Mouse (Mus musculus) urinary bladder, postnatal 4 days (tissue): ENCODE results near the gene Cry2.

Experiments
- DNase-seq, 2 experiments: peaks; one replicate each; pipeline ENCODE4 v3.0.0; 2021 to 2022; ENCODE audit warnings: low spot score in 2 of 2

The Cry2 gene

GRCm38 (mm10) chr2:92388891-92389641 lies 44.8 kb downstream of the Cry2 start:
- peak; percentile 85 to 87 for DNase-seq

GRCm38 (mm10) chr2:92388081-92388517 lies 45.7 kb downstream of the Cry2 start:
- no peak for DNase-seq

- DNase-seq, result no peak
Measured at GRCm38 (mm10) chr2:92387646-92388045, 46.2 kb downstream of the Cry2 start.

- no peak for DNase-seq
Measured at GRCm38 (mm10) chr2:92386821-92387570, 46.8 kb downstream of the Cry2 start.

GRCm38 (mm10) chr2:92385113-92386051 lies 48.5 kb downstream of the Cry2 start:
- no peak for DNase-seq

- no peak for DNase-seq
Measured at GRCm38 (mm10) chr2:92384101-92384500, 49.7 kb downstream of the Cry2 start.

- no peak for DNase-seq
Measured at GRCm38 (mm10) chr2:92382759-92383158, 51.1 kb downstream of the Cry2 start.

- no peak for DNase-seq
Measured at GRCm38 (mm10) chr2:92381901-92382588, 51.8 kb downstream of the Cry2 start, which contains the start of gene 1700029I15Rik. TSS of gene 1700029I15Rik (plus strand) at chr2:92382538.

DNA sequence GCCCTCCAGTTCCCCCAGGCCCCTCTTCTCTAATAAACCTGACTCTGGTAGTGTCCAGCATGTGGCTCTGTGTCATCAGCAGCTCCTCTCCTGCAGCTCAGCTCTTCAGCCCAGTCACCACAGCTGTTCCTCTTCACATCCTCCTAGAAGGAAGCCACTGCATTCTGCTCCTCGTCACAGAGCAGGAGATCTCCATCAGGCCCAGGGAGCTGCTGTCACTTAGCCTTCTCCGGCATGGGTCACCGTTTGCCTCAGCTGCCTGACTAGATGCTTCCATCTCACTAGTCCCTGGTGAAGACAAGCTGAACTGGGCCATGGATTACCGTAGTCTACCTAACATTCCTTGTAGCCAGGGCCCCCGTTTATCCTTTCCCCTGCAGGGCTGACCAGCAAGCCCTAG lies 52.7 kb downstream of the Cry2 start:
- DNase-seq, result no peak

DNA sequence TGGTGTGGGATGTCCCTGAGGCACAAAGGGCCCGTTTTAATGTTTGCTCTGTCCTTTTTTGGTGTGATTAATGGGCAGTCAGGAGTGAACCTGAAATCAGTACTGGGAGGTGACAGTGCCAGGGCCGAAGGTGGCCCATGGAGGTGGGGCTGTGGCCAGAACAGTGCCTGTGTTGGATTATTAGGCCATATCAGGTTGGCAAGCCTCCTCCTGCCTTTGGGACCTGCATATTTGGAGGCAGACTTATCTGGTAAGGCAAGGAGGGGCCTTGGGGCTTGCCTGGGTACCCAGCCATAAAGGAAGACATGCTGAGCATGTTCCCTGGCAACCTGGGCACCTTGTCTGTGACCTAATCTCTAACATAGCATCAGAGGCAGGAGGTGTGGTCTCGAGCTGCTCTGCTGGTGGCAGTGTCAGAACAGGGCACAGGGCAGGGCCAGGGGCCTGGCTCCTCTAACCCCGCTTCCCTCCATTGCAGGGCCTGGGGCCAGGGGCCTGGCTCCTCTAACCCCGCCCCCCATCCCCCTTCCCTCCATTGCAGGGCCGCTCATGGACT lies 53.3 kb downstream of the Cry2 start:
- DNase-seq, result no peak

DNA sequence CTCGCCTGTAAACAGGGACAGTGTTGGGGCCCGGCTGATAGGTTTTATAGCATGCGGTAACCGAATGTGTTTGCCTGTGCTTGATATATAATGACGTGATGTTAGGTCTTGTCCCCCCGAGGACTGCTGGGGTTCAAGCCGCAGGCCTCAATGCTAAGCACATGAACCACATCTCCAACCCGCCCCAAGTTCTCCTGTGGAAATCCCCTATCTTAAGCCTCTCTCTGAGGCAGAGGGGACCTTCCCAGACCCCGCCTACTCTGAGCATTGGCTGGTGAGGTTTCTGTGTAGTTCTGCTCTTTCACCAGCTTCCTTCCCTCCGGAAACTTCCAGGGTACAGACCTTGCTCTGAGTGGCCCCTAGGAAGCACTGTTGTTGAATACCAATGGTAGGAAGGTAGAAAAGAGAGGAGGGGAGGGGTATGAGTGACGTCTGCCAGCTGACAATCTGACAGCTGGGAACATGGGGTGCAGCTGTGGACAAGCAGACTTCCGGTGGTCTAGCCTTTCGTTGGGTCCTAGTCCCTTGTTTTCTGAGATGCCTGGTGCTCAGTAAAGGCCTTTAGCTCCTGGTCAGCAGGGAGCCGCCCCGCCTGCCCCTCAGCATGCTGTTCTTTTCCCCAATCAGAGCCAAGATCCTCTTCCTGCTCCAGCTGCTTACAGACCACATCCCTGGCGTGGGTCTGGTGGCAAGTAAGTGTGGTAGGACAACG lies 53.9 kb downstream of the Cry2 start:
- no peak for DNase-seq

- no peak for DNase-seq
Measured at GRCm38 (mm10) chr2:92377320-92377719, 56.5 kb downstream of the Cry2 start.

- no peak for DNase-seq
Measured at GRCm38 (mm10) chr2:92376300-92376699, 57.5 kb downstream of the Cry2 start.

DNA sequence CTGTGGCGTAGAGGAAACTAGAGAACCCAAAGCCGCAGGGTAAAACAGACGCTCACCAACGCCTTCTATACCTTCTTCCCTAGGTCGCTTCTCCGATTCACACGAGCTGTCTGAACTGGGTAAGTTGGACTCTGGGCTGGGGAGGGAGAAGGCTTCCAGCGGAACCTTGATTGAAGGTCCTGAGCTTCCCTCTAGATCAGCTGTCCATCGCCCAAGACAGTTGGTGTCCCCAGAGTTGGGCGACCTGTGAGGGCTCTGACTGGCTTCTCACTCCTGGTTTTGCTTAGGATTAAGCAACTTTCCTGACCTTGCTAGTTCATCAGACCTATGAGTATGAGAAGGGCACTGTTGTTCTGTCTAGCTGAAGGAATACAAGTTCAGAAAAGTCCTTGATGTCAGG lies 58.1 kb downstream of the Cry2 start:
- DNase-seq, result no peak

DNA sequence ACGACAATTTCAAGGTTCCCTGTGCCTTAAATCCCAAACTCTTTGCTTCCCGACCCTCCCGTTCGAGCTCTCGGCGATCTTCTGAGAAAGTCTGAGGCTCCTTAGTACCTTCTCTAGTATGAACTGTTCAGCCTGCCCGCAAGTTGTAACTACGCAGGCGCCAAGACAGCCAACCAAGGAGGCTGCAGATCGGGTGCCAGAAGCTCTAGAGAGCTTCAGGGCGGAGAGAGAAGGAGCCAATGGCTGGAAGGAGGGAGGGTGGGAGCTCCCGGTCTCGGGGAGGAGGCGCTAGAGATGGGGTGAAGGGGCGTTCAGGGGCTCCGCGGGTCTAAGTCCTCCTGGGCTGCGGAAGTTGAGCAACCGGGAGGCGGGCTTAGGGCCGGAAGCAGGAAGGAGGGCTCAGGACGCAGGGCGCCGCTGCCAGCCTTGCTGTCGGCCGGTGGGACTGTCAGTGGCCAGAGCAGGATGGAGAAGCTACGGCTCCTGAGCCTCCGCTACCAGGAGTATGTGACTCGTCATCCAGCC lies 58.7 kb downstream of the Cry2 start:
- peak; percentile 94 to 96 for DNase-seq

GRCm38 (mm10) chr2:92374514-92374913 lies 59.3 kb downstream of the Cry2 start, which contains the start of the genes Pex16 and Large2:
TSS of gene Pex16 (plus strand) at chr2:92374676.
TSS of gene Large2 (minus strand) at chr2:92374869.
- no peak for DNase-seq

- DNase-seq, result no peak
Measured at GRCm38 (mm10) chr2:92373437-92373813, 60.4 kb downstream of the Cry2 start.

- no peak for DNase-seq
Measured at GRCm38 (mm10) chr2:92372767-92373436, 60.9 kb downstream of the Cry2 start.

- no peak for DNase-seq
Measured at GRCm38 (mm10) chr2:92371971-92372690, 61.7 kb downstream of the Cry2 start.
